Mouse (Mus musculus): ENCODE data around the gene Lrp4.

The Lrp4 gene

GRCm38 (mm10) chr2:91457259-91457655, at the start of gene Lrp4:
Lrp4 (plus strand) TSS chr2:91457511.
- peak; percentile 51 to 55 for DNase-seq (ENCODE audit: low spot score in 2 of 2)

- DNase-seq (ENCODE audit: low spot score in 2 of 2), result no peak
Observed at GRCm38 (mm10) chr2:91408031-91408430, 49.3 kb upstream of the Lrp4 start.

GRCm38 (mm10) chr2:91411473-91411872, 45.8 kb upstream of the Lrp4 start:
- no peak for DNase-seq (ENCODE audit: low spot score in 2 of 2)

GRCm38 (mm10) chr2:91412361-91412760, 45.0 kb upstream of the Lrp4 start:
- DNase-seq (ENCODE audit: low spot score in 2 of 2), result no peak

- DNase-seq (ENCODE audit: low spot score in 2 of 2), result no peak
Observed at GRCm38 (mm10) chr2:91413811-91414210, 43.5 kb upstream of the Lrp4 start.

- DNase-seq (ENCODE audit: low spot score in 2 of 2), result no peak
Observed at GRCm38 (mm10) chr2:91421641-91422040, 35.7 kb upstream of the Lrp4 start.

GRCm38 (mm10) chr2:91424061-91424720, 33.1 kb upstream of the Lrp4 start:
- DNase-seq (ENCODE audit: low spot score in 2 of 2), result peak; percentile 2 to 7

- no peak for DNase-seq (ENCODE audit: low spot score in 2 of 2)
Observed at GRCm38 (mm10) chr2:91426321-91426720, 31.0 kb upstream of the Lrp4 start.

- DNase-seq (ENCODE audit: low spot score in 2 of 2), result no peak
Observed at GRCm38 (mm10) chr2:91429146-91429545, 28.2 kb upstream of the Lrp4 start.

- DNase-seq (ENCODE audit: low spot score in 2 of 2), result no peak
Observed at GRCm38 (mm10) chr2:91429915-91430599, 27.3 kb upstream of the Lrp4 start.

- DNase-seq (ENCODE audit: low spot score in 2 of 2), result no peak
Observed at GRCm38 (mm10) chr2:91430600-91430919, 26.8 kb upstream of the Lrp4 start.

- no peak for DNase-seq (ENCODE audit: low spot score in 2 of 2)
Observed at GRCm38 (mm10) chr2:91436713-91437112, 20.6 kb upstream of the Lrp4 start.

GRCm38 (mm10) chr2:91437116-91437815, 20.0 kb upstream of the Lrp4 start:
- no peak for DNase-seq (ENCODE audit: low spot score in 2 of 2)

- DNase-seq (ENCODE audit: low spot score in 2 of 2), result no peak
Observed at GRCm38 (mm10) chr2:91439271-91439670, 18.0 kb upstream of the Lrp4 start.

- DNase-seq (ENCODE audit: low spot score in 2 of 2), result no peak
Observed at GRCm38 (mm10) chr2:91439876-91440275, 17.4 kb upstream of the Lrp4 start.

GRCm38 (mm10) chr2:91440686-91441085, 16.6 kb upstream of the Lrp4 start:
- DNase-seq (ENCODE audit: low spot score in 2 of 2), result no peak

- DNase-seq (ENCODE audit: low spot score in 2 of 2), result no peak
Observed at GRCm38 (mm10) chr2:91441715-91442114, 15.6 kb upstream of the Lrp4 start.

- no peak for DNase-seq (ENCODE audit: low spot score in 2 of 2)
Observed at GRCm38 (mm10) chr2:91442241-91442640, 15.1 kb upstream of the Lrp4 start.

GRCm38 (mm10) chr2:91444286-91444892, 12.9 kb upstream of the Lrp4 start, which contains the start of gene 1110051M20Rik:
1110051M20Rik (minus strand) TSS chr2:91444704.
- DNase-seq (ENCODE audit: low spot score in 2 of 2), result peak; percentile 75 to 83

GRCm38 (mm10) chr2:91449662-91450061, 7.6 kb upstream of the Lrp4 start:
- no peak for DNase-seq (ENCODE audit: low spot score in 2 of 2)

GRCm38 (mm10) chr2:91450316-91450715, 7.0 kb upstream of the Lrp4 start:
- DNase-seq (ENCODE audit: low spot score in 2 of 2), result no peak

GRCm38 (mm10) chr2:91452658-91453057, 4.7 kb upstream of the Lrp4 start:
- no peak for DNase-seq (ENCODE audit: low spot score in 2 of 2)

Measured in urinary bladder, postnatal 36 days (tissue).